Mouse (Mus musculus): Measurements from ENCODE around the gene Sergef.

Gene Sergef

GRCm38 (mm10) chr7:46448922-46449645 lies 190.5 kb downstream of the Sergef start:
- CTCF ChIA-PET, result interaction anchor here (0.6 kb wide), 1 partner anchor 12 kb away, joined by 4 read pairs; no protein-coding TSS in a partner anchor

GRCm38 (mm10) chr7:46447473-46448165 lies 192.0 kb downstream of the Sergef start:
- CTCF ChIA-PET, result no interaction called here

- CTCF ChIA-PET, result no interaction called here
Observed at GRCm38 (mm10) chr7:46445896-46446295, 193.7 kb downstream of the Sergef start.

GRCm38 (mm10) chr7:46443163-46443562 lies 196.4 kb downstream of the Sergef start:
- CTCF ChIA-PET, result no interaction called here

GRCm38 (mm10) chr7:46438537-46439141 lies 201.0 kb downstream of the Sergef start:
- CTCF ChIA-PET, result no interaction called here

GRCm38 (mm10) chr7:46435833-46436232 lies 203.8 kb downstream of the Sergef start:
- CTCF ChIA-PET, result no interaction called here

GRCm38 (mm10) chr7:46433874-46434273 lies 205.7 kb downstream of the Sergef start:
- CTCF ChIA-PET, result no interaction called here

GRCm38 (mm10) chr7:46425012-46425411 lies 214.6 kb downstream of the Sergef start:
- CTCF ChIA-PET, result interaction anchor here (0.6 kb wide), 1 partner anchor 145 kb away, joined by 4 read pairs; no protein-coding TSS in a partner anchor

GRCm38 (mm10) chr7:46423951-46424350 lies 215.7 kb downstream of the Sergef start:
- CTCF ChIA-PET, result interaction anchor here (1.4 kb wide), 1 partner anchor 31 kb away, joined by 9 read pairs; no protein-coding TSS in a partner anchor

GRCm38 (mm10) chr7:46422764-46423412 lies 216.7 kb downstream of the Sergef start:
- CTCF ChIA-PET, result interaction anchor here (1.4 kb wide), 1 partner anchor 30 kb away, joined by 9 read pairs; no protein-coding TSS in a partner anchor

- CTCF ChIA-PET, result no interaction called here
Observed at GRCm38 (mm10) chr7:46422052-46422763, 217.4 kb downstream of the Sergef start.

GRCm38 (mm10) chr7:46421535-46421934 lies 218.1 kb downstream of the Sergef start:
- CTCF ChIA-PET, result interaction anchor here (0.6 kb wide), 1 partner anchor 30 kb away, joined by 3 read pairs; no protein-coding TSS in a partner anchor

GRCm38 (mm10) chr7:46418102-46418622 lies 221.4 kb downstream of the Sergef start:
- CTCF ChIA-PET, result interaction anchor here (0.6 kb wide), 1 partner anchor 21 kb away, joined by 3 read pairs; no protein-coding TSS in a partner anchor

- CTCF ChIA-PET, result no interaction called here
Observed at GRCm38 (mm10) chr7:46417467-46417866, 222.1 kb downstream of the Sergef start.

- CTCF ChIA-PET, result no interaction called here
Observed at GRCm38 (mm10) chr7:46415818-46416425, 223.7 kb downstream of the Sergef start.

GRCm38 (mm10) chr7:46413959-46414725 lies 225.5 kb downstream of the Sergef start:
- CTCF ChIA-PET, result no interaction called here

- CTCF ChIA-PET, result interaction anchor here (0.7 kb wide), 1 partner anchor 131 kb away, joined by 3 read pairs; no protein-coding TSS in a partner anchor
Observed at GRCm38 (mm10) chr7:46412823-46413222, 226.8 kb downstream of the Sergef start.

- CTCF ChIA-PET, result no interaction called here
Observed at GRCm38 (mm10) chr7:46410727-46411126, 228.9 kb downstream of the Sergef start.

GRCm38 (mm10) chr7:46409204-46409789 lies 230.3 kb downstream of the Sergef start:
- CTCF ChIA-PET, result interaction anchor here (0.5 to 0.9 kb wide), 2 partner anchors 8 to 12 kb away, joined by 3 to 4 read pairs; no protein-coding TSS in a partner anchor

All from spleen, embryonic (tissue).